Mouse (Mus musculus) midbrain, postnatal 0 days (tissue): ENCODE measurements at regions not wholly inside any gene's neighbourhood (a gene's known extent, or its start where the extent isn't known, plus 50 kb on each side); places are given as distances from the start of the nearest gene placed in this dataset.

Experiments used
- ATAC-seq: fragments of 200-750 bp; cut with Nextera tagmentation; 2 replicates; pipeline ENCODE4 v1.8.0; 2017; ENCODE audit warnings: moderate number of reproducible peaks, mild to moderate bottlenecking, moderate TSS enrichment, moderate library complexity; ENCODE audit not compliant: low FRiP score
- DNase-seq: peaks from one replicate; pipeline ENCODE4 v3.0.0-alpha.2; 2015; ENCODE audit warnings: low spot score
- H3K27ac ChIP-seq: fragments of 300-500 bp; sonication (generic); 2 replicates; pipeline ENCODE4 v1.5.1; 2014; ENCODE audit warnings: low read depth, mild to moderate bottlenecking, low read length, mixed read lengths
- H3K27me3 ChIP-seq: fragments of 300-500 bp; sonication (generic); 2 replicates; pipeline ENCODE4 v1.6.1; 2014; ENCODE audit warnings: low read length, control low read depth, mixed read lengths; ENCODE audit not compliant: insufficient read depth
- H3K36me3 ChIP-seq: fragments of 300-500 bp; sonication (generic); 2 replicates; pipeline ENCODE4 v1.6.1; 2014; ENCODE audit warnings: low read length, control low read depth, mixed read lengths; ENCODE audit not compliant: insufficient read depth
- H3K4me1 ChIP-seq: fragments of 300-500 bp; sonication (generic); 2 replicates; pipeline ENCODE4 v1.6.1; 2014; ENCODE audit warnings: mild to moderate bottlenecking, control low read depth, antibody characterized with exemption, low read length, mixed read lengths; ENCODE audit not compliant: insufficient read depth
- H3K4me2 ChIP-seq: fragments of 300-500 bp; sonication (generic); 2 replicates; pipeline ENCODE4 v1.6.1; 2014; ENCODE audit warnings: low read depth, mild to moderate bottlenecking, low read length, mixed read lengths; ENCODE audit not compliant: poor library complexity, severe bottlenecking
- H3K4me3 ChIP-seq: fragments of 300-500 bp; sonication (generic); 2 replicates; pipeline ENCODE4 v1.5.1; 2014; ENCODE audit warnings: low read depth, mild to moderate bottlenecking, low read length, moderate library complexity
- H3K9ac ChIP-seq: fragments of 300-500 bp; sonication (generic); replicated peaks from 2 replicates; pipeline ENCODE4 v1.6.1; 2014; ENCODE audit warnings: mild to moderate bottlenecking, low read length, moderate library complexity, mixed read lengths; ENCODE audit not compliant: poor library complexity, severe bottlenecking
- H3K9me3 ChIP-seq: fragments of 300-500 bp; sonication (generic); 2 replicates; pipeline ENCODE4 v1.6.1; 2016; ENCODE audit warnings: low read length, control low read depth
- CTCF ChIP-seq: IDR thresholded peaks from 2 replicates; pipeline ENCODE4 v1.5.1; 2016; ENCODE audit warnings: antibody characterized with exemption, mild to moderate bottlenecking
- WGBS: fragments of 180-500 bp; shearing (Covaris S2); extraction: QIAGEN DNeasy Blood & Tissue Kit; methylation state at CpG from one replicate; pipeline ENCODE4 v1.1.7; 2014; 5-methylcytosine and 5-hydroxymethylcytosine counted together

DNA sequence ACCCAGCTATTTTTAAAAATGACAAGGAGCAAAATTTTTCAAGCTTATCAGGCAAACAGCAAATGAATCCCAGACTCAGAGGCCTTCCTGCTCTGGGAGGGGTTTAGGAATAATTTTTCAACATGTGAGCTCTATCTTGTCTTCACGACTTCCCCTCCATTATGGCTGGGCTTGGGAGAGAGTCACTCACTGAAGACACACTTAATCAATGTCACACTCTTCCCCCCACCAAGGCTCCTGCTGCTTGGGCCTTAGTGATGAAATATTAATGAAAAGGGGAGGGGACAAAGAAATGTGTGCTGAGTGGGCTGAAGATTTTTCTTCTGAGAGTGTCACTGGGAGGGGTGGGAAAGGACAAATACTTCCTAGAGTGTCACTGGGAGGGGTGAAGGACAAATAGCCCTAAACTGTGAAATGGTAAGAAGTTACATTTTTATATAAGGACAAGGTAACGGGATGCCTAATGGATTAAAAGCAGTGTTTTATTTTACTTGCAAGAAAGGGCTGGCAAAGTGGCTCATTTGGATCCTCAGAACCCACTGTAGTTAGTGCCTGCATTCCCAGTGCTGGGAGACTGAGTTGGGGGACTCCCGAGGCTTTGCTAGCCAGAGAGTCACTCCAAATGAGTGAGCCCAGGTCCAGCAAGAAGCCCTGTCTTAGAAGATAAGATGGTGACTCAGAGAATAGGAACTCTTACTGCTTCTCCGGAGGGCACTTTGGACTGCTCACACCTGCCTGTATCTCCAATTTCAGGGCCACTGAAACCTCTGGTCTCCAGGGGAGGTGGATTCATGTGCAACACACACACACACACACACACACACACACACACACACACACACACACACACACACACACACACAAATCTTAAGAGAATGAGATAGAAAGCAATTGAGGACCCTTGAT lies 258.5 kb downstream of the Sox11 start:
- no peak for ATAC-seq
- no peak overlapping the region for H3K4me2 ChIP-seq
- no peak for TF ChIP-seq CTCF
- no peaks in the 10 kb centered on the region for H3K9me3 ChIP-seq
- no peak overlapping the region for H3K9ac ChIP-seq
- peak overlapping the region; percentile 85 for H3K27ac ChIP-seq
- no peak overlapping the region for H3K4me3 ChIP-seq
- H3K27me3 ChIP-seq = no peaks in the 10 kb centered on the region
- 9% methylated on average over 4 of the region's 4 CpGs for WGBS
- DNase-seq = peak; percentile 57
- H3K36me3 ChIP-seq = no peaks in the 10 kb centered on the region
- peaks cover 6% of the 10 kb centered on the region; the same call in 1 of the 2 replicates for H3K4me1 ChIP-seq

- no peaks in the 10 kb centered on the region for H3K9me3 ChIP-seq
- DNase-seq = peak; percentile 60
- peak; percentile 85 for ATAC-seq
- 0% methylated on average over 7 of the region's 8 CpGs for WGBS
- H3K9ac ChIP-seq = peak overlapping the region; percentile 51; the same call in 1 of the 2 replicates
- peak overlapping the region; percentile 46 for H3K4me2 ChIP-seq
- H3K27ac ChIP-seq = peak overlapping the region; percentile 85
- H3K4me1 ChIP-seq = peaks cover 6% of the 10 kb centered on the region; the same call in 1 of the 2 replicates
- no peaks in the 10 kb centered on the region for H3K27me3 ChIP-seq
- TF ChIP-seq CTCF = no peak
- H3K36me3 ChIP-seq = no peaks in the 10 kb centered on the region
- H3K4me3 ChIP-seq = peak overlapping the region; percentile 9; the same call in 1 of the 2 replicates
Measured at GRCm38 (mm10) chr12:27083089-27083488, 259.3 kb downstream of the Sox11 start.

DNA sequence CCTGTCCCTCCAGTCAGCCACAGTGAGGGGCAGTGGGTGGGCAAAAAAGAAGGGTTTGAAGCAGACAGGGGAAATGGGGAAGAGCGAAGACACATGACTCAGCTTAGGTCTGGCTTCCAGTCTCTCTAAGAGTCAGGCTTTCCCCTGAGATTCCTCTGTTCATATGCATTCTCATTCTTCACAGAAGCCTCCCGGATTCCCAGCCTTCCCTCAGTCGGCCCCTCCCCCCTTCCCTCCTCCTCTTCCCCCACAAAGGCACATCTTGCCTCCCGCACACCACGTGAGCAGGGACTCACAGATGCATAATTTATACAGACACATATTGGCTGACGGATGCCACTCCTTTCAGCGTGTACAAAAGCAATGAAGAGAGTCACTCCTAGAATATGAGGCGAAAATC lies 259.8 kb downstream of the Sox11 start:
- Histone ChIP-seq H3K9me3 (no peaks in the 10 kb centered on the region), H3K4me2 (peak overlapping the region; percentile 46), H3K27me3 (no peaks in the 10 kb centered on the region), H3K4me3 (peak overlapping the region; percentile 9; the same call in 1 of the 2 replicates), H3K9ac (peak overlapping the region; percentile 51; the same call in 1 of the 2 replicates), H3K27ac (peak overlapping the region; percentile 85), H3K36me3 (no peaks in the 10 kb centered on the region), H3K4me1 (peaks cover 6% of the 10 kb centered on the region; the same call in 1 of the 2 replicates)
- ATAC-seq (peak; percentile 94), DNase-seq (peak; percentile 93)
- 3% methylated on average over 8 of the region's 8 CpGs for WGBS
- TF ChIP-seq CTCF = no peak

DNA sequence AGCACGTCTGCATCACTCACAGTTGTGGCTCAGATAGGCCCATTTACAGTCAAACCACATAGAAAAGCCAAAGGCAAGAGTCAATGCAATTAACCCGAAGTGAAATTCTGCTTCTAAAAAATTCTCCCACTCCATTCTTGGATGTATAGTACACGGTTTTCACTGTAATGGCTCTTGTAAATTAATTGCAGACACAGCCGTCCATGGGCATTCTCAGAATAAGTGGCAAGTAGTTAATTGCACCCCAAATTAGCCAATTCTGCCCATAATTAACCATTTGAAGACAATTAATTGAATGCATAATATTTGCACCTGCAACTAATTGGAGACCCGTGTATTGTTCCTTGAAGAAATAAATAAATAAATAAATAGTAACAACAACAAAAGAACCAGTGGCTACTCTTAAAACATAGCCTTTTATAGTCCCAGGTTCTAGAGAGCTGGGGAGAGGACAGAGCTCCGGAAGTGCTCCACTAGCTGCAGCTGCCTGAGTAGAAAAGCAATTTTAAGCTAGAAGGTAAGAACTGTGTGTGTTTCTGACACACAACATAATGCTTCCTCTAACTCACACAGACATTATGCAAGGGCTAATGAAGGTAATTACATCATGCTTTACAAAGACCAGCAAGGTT lies 266.2 kb downstream of the Sox11 start:
- no peak overlapping the region for H3K9ac ChIP-seq
- 77% methylated on average over 6 of the region's 6 CpGs for WGBS
- H3K4me2 ChIP-seq = no peak overlapping the region
- no peak for TF ChIP-seq CTCF
- no peaks in the 10 kb centered on the region for H3K27me3 ChIP-seq
- DNase-seq = no peak
- H3K4me1 ChIP-seq = no peaks in the 10 kb centered on the region
- H3K36me3 ChIP-seq = no peaks in the 10 kb centered on the region
- H3K9me3 ChIP-seq = no peaks in the 10 kb centered on the region
- H3K4me3 ChIP-seq = no peak overlapping the region
- no peak for ATAC-seq
- H3K27ac ChIP-seq = no peak overlapping the region

GRCm38 (mm10) chr12:27065011-27065517 lies 277.3 kb downstream of the Sox11 start:
- Histone ChIP-seq H3K4me2 (peak overlapping the region; percentile 12; the same call in 1 of the 2 replicates), H3K9ac (0 out of 2 replicates have a peak overlapping the region, but pooled peaks have one; percentile 19), H3K27ac (peak overlapping the region; percentile 65), H3K36me3 (no peaks in the 10 kb centered on the region), H3K27me3 (no peaks in the 10 kb centered on the region), H3K9me3 (no peaks in the 10 kb centered on the region), H3K4me1 (peaks cover 17% of the 10 kb centered on the region), H3K4me3 (no peak overlapping the region)
- peak; percentile 86 for DNase-seq
- ATAC-seq = peak; percentile 59
- no peak for TF ChIP-seq CTCF
- 8% methylated on average over 9 of the region's 9 CpGs for WGBS
